In the genomic region with DNA sequence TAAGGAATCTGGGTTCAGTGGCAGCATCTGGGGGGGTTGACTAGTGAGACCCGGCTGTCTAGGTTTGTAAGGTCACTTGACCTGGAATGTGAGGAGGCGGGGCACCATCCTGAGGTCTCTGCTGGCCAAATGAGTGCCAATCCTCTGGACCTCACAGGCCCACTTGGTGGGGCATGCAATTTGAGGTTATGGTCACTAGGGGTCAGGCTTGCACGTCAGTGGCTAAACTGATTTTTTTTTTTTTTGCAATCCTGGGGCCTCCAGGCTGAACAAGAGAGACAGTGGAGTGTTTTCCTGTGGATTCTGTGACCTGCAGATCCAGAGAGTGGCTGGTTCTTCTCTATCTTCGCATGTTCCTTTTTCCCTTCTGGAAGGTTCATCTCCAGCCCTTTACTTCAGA, we compare ENCODE assay signal across 10 mouse cellular contexts.
DNase-seq lines count a peak whose midpoint lies in the region; ATAC-seq and TF ChIP-seq lines count a peak whose summit lies in the region.
"Had no signal": no experiment of that assay in that cellular context is flagged by ENCODE, and none has a peak within 500 bp of the region (broad histone marks: within the 10 kb centered on the region; RNA-seq: fewer than 3 reads in every experiment).

No protein-coding gene starts in this region.

- DNase-seq in heart, postnatal 36 days, result peak; percentile 40 to 53
- DNase-seq in heart, embryonic 10.5 days (ENCODE audit: low spot score), result no peak
- peak; percentile 52 for DNase-seq in lung, embryonic 14.5 days
- no peak for DNase-seq in lung, adult 18-20 months
- peak; percentile 27 for DNase-seq in MEL (ENCODE audit: low read depth, low spot score)
- DNase-seq in midbrain, embryonic 11.5 days (ENCODE audit: low spot score, missing footprints), result no peak
- DNase-seq: cerebellum, adult 9-11 months had no signal

- no peaks in the 10 kb centered on the region for H3K9me3 ChIP-seq in heart, embryonic 10.5 days
- no peaks in the 10 kb centered on the region for H3K9me3 ChIP-seq in lung, embryonic 14.5 days (ENCODE audit: low read depth, low read length)
- no peaks in the 10 kb centered on the region for H3K9me3 ChIP-seq in MEL (replicated peaks; ENCODE audit: insufficient read depth, low read length)
- H3K9me3 ChIP-seq in midbrain, embryonic 11.5 days (ENCODE audit: control insufficient read depth, low read length), result no peaks in the 10 kb centered on the region
- H3K9me3 ChIP-seq: forebrain, embryonic 12.5 days had no signal

- H3K4me2 ChIP-seq in lung, embryonic 14.5 days, result no peak overlapping the region
- no peak overlapping the region for H3K4me2 ChIP-seq in midbrain, embryonic 11.5 days
- H3K4me2 ChIP-seq: forebrain, embryonic 12.5 days had no signal

- no peak overlapping the region for H3K4me3 ChIP-seq in heart, embryonic 10.5 days
- H3K4me3 ChIP-seq in lung, embryonic 14.5 days (ENCODE audit: low read depth, low read length), result no peak overlapping the region
- no peak overlapping the region for H3K4me3 ChIP-seq in MEL (ENCODE audit: control insufficient read depth in 1 of 2, insufficient read depth in 1 of 2, low read depth in 2 of 2, low read length in 2 of 2)
- H3K4me3 ChIP-seq in midbrain, embryonic 11.5 days (ENCODE audit: low read depth, low read length), result no peak overlapping the region
- H3K4me3 ChIP-seq: forebrain, embryonic 12.5 days had no signal

- no peak for TF ChIP-seq EP300 in MEL (IDR thresholded peaks at IDR 0.05; ENCODE audit: low read depth in 1 of 2, low read length in 2 of 2)

- ATAC-seq in lung, embryonic 14.5 days (ENCODE audit: insufficient read depth), result no peak
- ATAC-seq in neutrophil, adult 5-6 weeks (ENCODE audit: extremely low read depth, insufficient number of reproducible peaks, low FRiP score, poor library complexity, severe bottlenecking), result peak; percentile 35; the same call in 1 of the 2 replicates
- ATAC-seq in midbrain, embryonic 11.5 days (ENCODE audit: low FRiP score), result no peak
- ATAC-seq in megakaryocyte progenitor cell, adult 5-6 weeks (replicated peaks; ENCODE audit: poor library complexity), result no peak

- TF ChIP-seq RAD21 in MEL (IDR thresholded peaks at IDR 0.05; ENCODE audit: low read depth, low read length), result peak; percentile 75

- no peaks in the 10 kb centered on the region; the same call in 1 of the 2 replicates for H3K4me1 ChIP-seq in heart, embryonic 10.5 days
- no peaks in the 10 kb centered on the region for H3K4me1 ChIP-seq in lung, embryonic 14.5 days (ENCODE audit: insufficient read depth)
- no peaks in the 10 kb centered on the region for H3K4me1 ChIP-seq in MEL (ENCODE audit: control insufficient read depth in 1 of 2, insufficient read depth in 2 of 2, low read length in 2 of 2)
- peaks cover 6% of the 10 kb centered on the region for H3K4me1 ChIP-seq in midbrain, embryonic 11.5 days (ENCODE audit: control insufficient read depth, insufficient read depth, low read length)

- 47% methylated on average over 4 of the region's 4 CpGs for WGBS in heart, embryonic 10.5 days
- WGBS in lung, embryonic 14.5 days, result 59% methylated on average over 4 of the region's 4 CpGs
- 71% methylated on average over 4 of the region's 4 CpGs for WGBS in midbrain, embryonic 11.5 days

- H3K27me3 ChIP-seq in heart, embryonic 10.5 days (ENCODE audit: insufficient read depth, poor library complexity, severe bottlenecking), result peaks cover 40% of the 10 kb centered on the region
- H3K27me3 ChIP-seq in lung, embryonic 14.5 days (ENCODE audit: insufficient read depth, low read length), result no peaks in the 10 kb centered on the region
- no peaks in the 10 kb centered on the region for H3K27me3 ChIP-seq in MEL (ENCODE audit: control insufficient read depth in 1 of 2, insufficient read depth in 2 of 2, low read length in 2 of 2)
- no peaks in the 10 kb centered on the region; the same call in 1 of the 2 replicates for H3K27me3 ChIP-seq in midbrain, embryonic 11.5 days (ENCODE audit: control insufficient read depth, insufficient read depth, low read length)

- no peak for TF ChIP-seq POLR2A in MEL (IDR thresholded peaks at IDR 0.05; ENCODE audit: control insufficient read depth in 1 of 2, insufficient read depth in 1 of 2, low read depth in 1 of 2, low read length in 2 of 2, poor library complexity in 1 of 2)

- no peak overlapping the region for H3K9ac ChIP-seq in lung, embryonic 14.5 days
- no peak overlapping the region for H3K9ac ChIP-seq in MEL (ENCODE audit: control insufficient read depth, low read depth, low read length, poor library complexity, severe bottlenecking)
- H3K9ac ChIP-seq in midbrain, embryonic 11.5 days (ENCODE audit: low read length), result no peak overlapping the region
- H3K9ac ChIP-seq: forebrain, embryonic 12.5 days had no signal

- H3K27ac ChIP-seq in heart, embryonic 10.5 days, result no peak overlapping the region
- H3K27ac ChIP-seq in lung, embryonic 14.5 days (ENCODE audit: low read depth), result no peak overlapping the region
- no peak overlapping the region for H3K27ac ChIP-seq in MEL (ENCODE audit: control insufficient read depth, low read depth, low read length)
- no peak overlapping the region for H3K27ac ChIP-seq in midbrain, embryonic 11.5 days (ENCODE audit: low read depth, low read length)
- H3K27ac ChIP-seq: forebrain, embryonic 12.5 days had no signal

- no peaks in the 10 kb centered on the region for H3K36me3 ChIP-seq in heart, embryonic 10.5 days
- H3K36me3 ChIP-seq in lung, embryonic 14.5 days (ENCODE audit: insufficient read depth), result no peaks in the 10 kb centered on the region
- H3K36me3 ChIP-seq in MEL (ENCODE audit: control insufficient read depth in 1 of 2, insufficient read depth in 2 of 2, low read length in 2 of 2), result no peaks in the 10 kb centered on the region
- H3K36me3 ChIP-seq in midbrain, embryonic 11.5 days (ENCODE audit: control insufficient read depth, insufficient read depth, low read length), result no peaks in the 10 kb centered on the region
- H3K36me3 ChIP-seq: forebrain, embryonic 12.5 days had no signal

- H3K79me2 ChIP-seq in MEL (ENCODE audit: control insufficient read depth, insufficient read depth, low read length, poor library complexity), result no peaks in the 10 kb centered on the region

- intact Hi-C loops in heart, postnatal 36 days (cut with DNase I), result loop anchor here (1.0 to 2.0 kb wide), 4 partner anchors 25 to 879 kb away; no protein-coding TSS in a partner anchor

- peak; percentile 69 for TF ChIP-seq CTCF in lung, embryonic 14.5 days (IDR thresholded peaks at IDR 0.05; ENCODE audit: low read depth)
- peak; percentile 63 to 70 (median 66) for TF ChIP-seq CTCF in MEL (IDR thresholded peaks at IDR 0.05 in 2 of 3, conservative IDR thresholded peaks at IDR 0.05 in 1 of 3; ENCODE audit: control insufficient read depth in 1 of 3, insufficient read depth in 1 of 3, low read depth in 2 of 3, low read length in 3 of 3, poor library complexity in 1 of 3, severe bottlenecking in 1 of 3)

TF ChIP-seq in MEL, 35 proteins besides CTCF, POLR2A, EP300 and RAD21:
- TF ChIP-seq ZNF384 (IDR thresholded peaks at IDR 0.05; ENCODE audit: low read depth, low read length) (peak; percentile 95), SMC3 (IDR thresholded peaks at IDR 0.05; ENCODE audit: low read depth, low read length) (peak; percentile 60), TCF12 (IDR thresholded peaks at IDR 0.05; ENCODE audit: low read depth, low read length) (no peak), ZC3H11A (IDR thresholded peaks at IDR 0.05; ENCODE audit: low read depth, low read length) (peak; percentile 43; the same call in 1 of the 2 replicates)

Comparison
In these comparisons a context has a peak if more than half of its experiments do, and no peak if none do; other contexts are left out.
1. DNase-seq: peak in heart, postnatal 36 days (2 of 2), lung, embryonic 14.5 days (single experiment) and MEL (single experiment); none in heart, embryonic 10.5 days (single experiment), lung, adult 18-20 months (0 of 2) and midbrain, embryonic 11.5 days (single experiment).